Mouse (Mus musculus) kidney, adult 2 months (tissue): Measurements from ENCODE around the gene Tuba3a. TPM values are rescaled to one million over a fixed set of nuclear protein-coding genes. Genes with fewer than 3 reads are reported as not detected.

ENCODE experiments used
- DNase-seq: peaks from one replicate; pipeline ENCODE4 v3.0.0; 2021
- H3K27ac ChIP-seq: fragments of 200-500 bp; 2 replicates; pipeline ENCODE4 v1.5.1; 2012; ENCODE audit warnings: low read depth, low read length, control low read depth, inconsistent platforms; ENCODE audit not compliant: insufficient read depth
- H3K27me3 ChIP-seq: fragments of 200-500 bp; replicated peaks from 2 replicates; pipeline ENCODE4 v1.6.1; 2012; ENCODE audit warnings: mild to moderate bottlenecking, moderate library complexity, low read length, inconsistent platforms; ENCODE audit not compliant: control insufficient read depth, insufficient read depth
- H3K36me3 ChIP-seq: fragments of 200-500 bp; 2 replicates; pipeline ENCODE4 v1.6.1; 2012; ENCODE audit warnings: mild to moderate bottlenecking, moderate library complexity, low read length, inconsistent platforms; ENCODE audit not compliant: control insufficient read depth, insufficient read depth
- H3K4me1 ChIP-seq: fragments of 200-500 bp; 2 replicates; pipeline ENCODE4 v1.6.1; 2011; ENCODE audit warnings: low read length; ENCODE audit not compliant: control insufficient read depth, insufficient read depth
- H3K4me3 ChIP-seq: fragments of 200-500 bp; 2 replicates; pipeline ENCODE4 v1.5.1; 2011; ENCODE audit warnings: mild to moderate bottlenecking, low read depth, low read length, control low read depth; ENCODE audit not compliant: insufficient read depth
- CTCF ChIP-seq: fragments of 200-500 bp; conservative IDR thresholded peaks from 2 replicates; pipeline ENCODE4 v1.5.1; 2011; ENCODE audit warnings: low read depth, mild to moderate bottlenecking, control low read depth, low read length, moderate library complexity, mixed read lengths; ENCODE audit not compliant: insufficient read depth, insufficient read length
- POLR2A ChIP-seq: fragments of 200-500 bp; IDR thresholded peaks from one replicate; pipeline ENCODE4 v1.6.1; 2011; ENCODE audit warnings: low read depth, low read length, control low read depth
- WGBS: fragments of 180-500 bp; shearing (Covaris S2); methylation state at CpG from one replicate; pipeline ENCODE4 v1.1.7; 2018; 5-methylcytosine and 5-hydroxymethylcytosine counted together
- polyA plus RNA-seq: library from polyadenylated mRNA; depleted of rRNA; stranded (reverse); fragments of >200 nt; gene quantifications from 2 replicates; pipeline ENCODE4 v1.2.3, GENCODE M21; 2012

Tuba3a gene
- polyA plus RNA-seq, 1 experiment = 0.39 TPM

- no peak for DNase-seq
- H3K36me3 ChIP-seq = no peaks in the 10 kb centered on the region
- no peak overlapping the region for H3K4me3 ChIP-seq
- H3K27me3 ChIP-seq = no peaks in the 10 kb centered on the region
- 56% methylated on average over 10 of the region's 10 CpGs for WGBS
- no peak overlapping the region for H3K27ac ChIP-seq
- no peak for TF ChIP-seq POLR2A
- no peak for TF ChIP-seq CTCF
- no peaks in the 10 kb centered on the region for H3K4me1 ChIP-seq
Observed at GRCm38 (mm10) chr6:125265239-125265638, 20.6 kb downstream of the Tuba3a start.

- Histone ChIP-seq H3K4me1 (no peaks in the 10 kb centered on the region), H3K4me3 (no peak overlapping the region), H3K27me3 (no peaks in the 10 kb centered on the region), H3K36me3 (no peaks in the 10 kb centered on the region), H3K27ac (no peak overlapping the region)
- WGBS = 84% methylated on average over 9 of the region's 9 CpGs
- TF ChIP-seq POLR2A (no peak), CTCF (no peak)
- no peak for DNase-seq
Observed at GRCm38 (mm10) chr6:125264219-125264618, 21.6 kb downstream of the Tuba3a start.

GRCm38 (mm10) chr6:125260006-125260555 lies 25.8 kb downstream of the Tuba3a start:
- Histone ChIP-seq H3K4me1 (peaks cover 17% of the 10 kb centered on the region), H3K27ac (no peak overlapping the region), H3K4me3 (no peak overlapping the region), H3K27me3 (no peaks in the 10 kb centered on the region), H3K36me3 (no peaks in the 10 kb centered on the region)
- no peak for TF ChIP-seq POLR2A
- TF ChIP-seq CTCF = no peak
- DNase-seq = no peak
- 84% methylated on average over 10 of the region's 10 CpGs for whole genome bisulfite sequencing

- peak; percentile 90 for DNase-seq
- Histone ChIP-seq H3K4me1 (peaks cover 23% of the 10 kb centered on the region), H3K36me3 (no peaks in the 10 kb centered on the region), H3K27ac (peak overlapping the region; percentile 91), H3K4me3 (no peak overlapping the region), H3K27me3 (no peaks in the 10 kb centered on the region)
- 53% methylated on average over 8 of the region's 8 CpGs for WGBS
- TF ChIP-seq CTCF (no peak), POLR2A (no peak)
Observed at GRCm38 (mm10) chr6:125256222-125256966, 29.4 kb downstream of the Tuba3a start.

- Histone ChIP-seq H3K27ac (peak overlapping the region; percentile 75), H3K4me3 (no peak overlapping the region), H3K4me1 (peaks cover 23% of the 10 kb centered on the region), H3K36me3 (no peaks in the 10 kb centered on the region), H3K27me3 (no peaks in the 10 kb centered on the region)
- no peak for TF ChIP-seq CTCF
- no peak for TF ChIP-seq POLR2A
- no peak for DNase-seq
- WGBS = 63% methylated on average over 7 of the region's 7 CpGs
Observed at GRCm38 (mm10) chr6:125255516-125256044, 30.3 kb downstream of the Tuba3a start.

GRCm38 (mm10) chr6:125253863-125254715 lies 31.8 kb downstream of the Tuba3a start:
- Histone ChIP-seq H3K36me3 (no peaks in the 10 kb centered on the region), H3K27ac (peak overlapping the region; percentile 74), H3K4me3 (no peak overlapping the region), H3K27me3 (no peaks in the 10 kb centered on the region), H3K4me1 (peaks cover 23% of the 10 kb centered on the region)
- WGBS = 64% methylated on average over 14 of the region's 14 CpGs
- TF ChIP-seq CTCF (no peak), POLR2A (no peak)
- DNase-seq = peak; percentile 81

- no peaks in the 10 kb centered on the region for H3K27me3 ChIP-seq
- 80% methylated on average over 8 of the region's 8 CpGs for WGBS
- H3K27ac ChIP-seq = no peak overlapping the region
- no peak overlapping the region for H3K4me3 ChIP-seq
- H3K4me1 ChIP-seq = peaks cover 23% of the 10 kb centered on the region
- no peak for DNase-seq
- TF ChIP-seq POLR2A = no peak
- no peak for TF ChIP-seq CTCF
- no peaks in the 10 kb centered on the region for H3K36me3 ChIP-seq
Observed at GRCm38 (mm10) chr6:125252711-125253110, 33.1 kb downstream of the Tuba3a start.
